Mouse (Mus musculus) neural tube, postnatal 0 days (tissue): Measurements from ENCODE around the gene Yrdc. TPM values are rescaled to one million over a fixed set of nuclear protein-coding genes. Genes with fewer than 3 reads are reported as not detected.

Experiments used
- polyA plus RNA-seq: library from polyadenylated mRNA; unstranded; fragments of >200 nt; fragmentation: Nextera tagmentation; extraction: Ambion mirVana; gene quantifications from 2 replicates; pipeline ENCODE4 v1.2.1, GENCODE M21; 2015

Yrdc gene
- polyA plus RNA-seq: 42.8 and 47.8 TPM in 2 replicates

DNA sequence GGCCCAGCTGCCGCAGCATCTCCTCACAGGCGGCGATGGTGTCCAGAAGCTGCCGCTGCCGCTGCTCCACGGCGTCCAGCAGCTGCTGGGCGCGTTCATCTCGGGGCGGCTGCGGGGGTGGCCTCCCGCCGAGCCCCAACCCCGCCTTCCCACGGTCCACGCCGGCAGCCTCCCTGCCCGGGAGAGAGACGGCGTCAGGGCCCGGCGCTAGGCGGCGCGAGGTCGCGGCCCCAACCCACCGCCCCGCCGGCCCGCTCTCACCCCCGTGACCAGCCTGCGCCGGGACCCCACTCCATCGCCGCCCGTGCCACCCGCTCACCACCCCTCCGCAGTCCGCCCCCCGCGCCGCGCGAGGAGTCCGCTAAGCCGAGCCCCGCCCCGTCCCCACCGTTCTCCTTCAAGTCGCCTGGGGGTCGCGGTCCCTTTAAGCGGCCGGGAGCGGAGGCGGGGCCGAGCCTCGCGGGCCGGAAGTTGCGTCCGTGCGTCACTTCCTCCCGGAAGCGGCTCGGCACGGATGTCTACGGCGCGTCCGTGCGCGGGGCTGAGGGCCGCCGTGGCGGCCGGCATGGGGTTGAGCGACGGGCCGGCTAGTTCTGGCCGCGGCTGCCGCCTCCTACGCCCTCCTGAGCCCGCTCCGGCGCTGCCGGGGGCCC is at the start of gene Yrdc:
Gene Yrdc (plus strand): TSS at position 419 of the 653 bp plus-strand sequence.

DNA sequence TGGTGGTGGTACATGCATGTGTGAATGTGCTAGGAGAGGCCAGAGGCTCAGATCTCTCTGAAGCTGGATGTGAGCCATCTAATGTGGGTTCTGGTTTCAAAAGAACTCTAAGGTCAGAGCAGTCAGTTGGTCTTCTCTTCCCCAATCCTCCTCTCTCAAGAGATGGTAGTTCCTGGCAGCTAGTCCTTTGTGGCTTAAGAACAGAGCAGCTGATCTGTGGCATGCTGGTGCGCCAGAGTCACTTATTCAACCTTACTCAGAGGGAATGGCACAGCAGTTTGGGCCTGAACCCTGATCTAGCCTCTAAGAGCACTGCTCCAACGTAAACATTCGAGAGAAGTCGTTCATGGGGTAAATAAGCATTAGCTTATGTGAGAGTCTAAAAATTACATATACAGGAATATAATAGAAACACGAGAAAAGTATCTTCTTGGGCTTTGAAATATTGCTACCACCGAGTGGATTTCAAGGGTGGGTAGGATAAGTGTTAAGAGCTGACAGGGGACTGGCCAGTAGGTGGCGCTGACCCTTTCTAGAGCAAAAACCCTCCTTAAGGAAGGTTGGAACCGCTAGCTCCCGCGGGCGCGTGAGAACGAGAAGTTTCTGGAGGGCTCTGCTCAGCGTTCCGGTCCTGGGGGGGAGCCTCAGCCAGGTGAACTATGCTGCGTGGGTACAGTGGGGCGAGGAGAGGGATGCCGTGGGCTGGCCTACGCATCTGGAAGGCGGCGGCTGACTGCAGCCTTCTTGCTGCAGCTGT is 48.7 kb upstream of the Yrdc start, which contains the start of gene Mtf1:
Gene Mtf1 (plus strand): TSS at position 553 of the 757 bp plus-strand sequence.

DNA sequence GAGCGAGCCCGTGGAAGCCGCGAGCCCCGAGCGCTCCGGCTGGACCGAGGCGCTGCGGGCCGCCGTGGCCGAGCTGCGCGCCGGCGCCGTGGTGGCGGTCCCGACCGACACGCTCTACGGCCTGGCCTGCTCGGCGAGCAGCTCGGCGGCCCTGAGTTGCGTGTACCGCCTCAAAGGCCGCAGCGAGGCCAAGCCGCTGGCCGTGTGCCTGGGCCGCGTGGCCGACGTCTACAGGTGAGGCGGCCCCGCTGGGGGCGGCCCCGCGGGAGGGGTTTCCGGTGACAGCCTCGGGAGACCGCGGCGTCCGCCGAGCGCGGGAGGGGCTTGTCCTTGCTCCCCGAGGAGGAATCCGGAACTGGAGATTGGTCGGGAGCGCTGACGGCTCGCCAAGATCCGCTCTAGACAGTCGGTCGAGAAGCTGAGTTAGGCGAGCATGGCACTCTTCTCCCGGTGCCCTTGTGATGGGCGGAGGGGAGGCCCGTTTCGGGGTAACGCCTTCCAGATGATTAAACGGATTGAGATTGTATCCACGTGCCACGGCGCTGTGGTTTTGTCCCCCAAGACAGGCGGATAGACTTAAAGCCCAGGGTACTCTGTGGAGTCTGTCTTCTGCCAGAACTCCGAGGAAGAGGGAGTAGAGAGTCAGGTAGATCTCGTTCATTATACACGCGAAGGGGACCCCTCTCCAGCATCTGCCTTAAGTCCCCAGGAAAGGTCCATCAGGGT is 617 bp downstream of the Yrdc start, which contains the start of gene 1110065P20Rik:
Gene 1110065P20Rik (minus strand): TSS at position 264 of the 726 bp plus-strand sequence.

DNA sequence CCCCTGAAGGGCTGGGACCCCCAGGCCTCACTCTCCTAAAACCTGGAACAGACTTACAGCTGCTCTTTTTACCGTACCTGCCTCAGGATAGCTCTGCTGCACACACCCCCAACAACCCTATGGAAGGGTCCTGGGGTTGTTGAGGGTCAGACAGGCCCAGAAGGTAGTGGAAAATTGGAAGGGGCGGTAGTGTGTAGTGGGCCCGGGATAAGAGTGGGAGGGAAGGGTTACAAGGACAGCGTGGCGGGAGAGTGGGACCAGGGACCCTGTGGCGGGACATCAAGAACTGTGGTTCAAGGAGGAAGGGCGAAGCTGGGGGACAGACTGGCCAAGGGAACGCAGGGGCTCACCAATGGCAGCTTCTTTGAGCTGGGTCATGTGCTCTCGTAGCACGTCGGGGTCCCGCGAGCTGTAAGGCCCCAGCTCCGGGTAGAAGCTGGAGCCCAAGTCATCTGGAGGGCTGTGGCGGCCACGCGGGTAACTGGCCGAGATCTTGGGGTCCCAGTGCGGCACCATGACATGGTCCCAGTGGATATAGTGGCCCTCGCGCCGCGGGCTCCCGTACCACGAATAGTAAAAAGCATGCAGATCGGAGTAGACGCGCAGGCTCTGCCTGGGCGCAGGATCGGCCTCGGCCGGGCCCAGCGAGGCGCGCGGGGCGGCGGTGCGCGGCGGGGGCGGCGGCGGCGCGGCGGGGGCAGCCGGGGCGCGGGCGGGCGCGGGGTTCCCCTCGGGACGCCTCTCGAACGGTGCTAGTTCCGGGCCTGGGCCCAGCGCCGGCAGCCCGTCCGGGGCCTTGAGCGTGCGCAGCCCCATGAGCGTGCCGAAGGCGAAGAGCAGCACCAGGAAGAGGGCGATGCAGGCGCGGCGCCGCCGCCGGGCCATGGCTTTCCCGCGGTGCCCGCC is 11.1 kb downstream of the Yrdc start, which contains the start of gene Maneal:
Gene Maneal (minus strand): TSS at position 889 of the 906 bp plus-strand sequence.

DNA sequence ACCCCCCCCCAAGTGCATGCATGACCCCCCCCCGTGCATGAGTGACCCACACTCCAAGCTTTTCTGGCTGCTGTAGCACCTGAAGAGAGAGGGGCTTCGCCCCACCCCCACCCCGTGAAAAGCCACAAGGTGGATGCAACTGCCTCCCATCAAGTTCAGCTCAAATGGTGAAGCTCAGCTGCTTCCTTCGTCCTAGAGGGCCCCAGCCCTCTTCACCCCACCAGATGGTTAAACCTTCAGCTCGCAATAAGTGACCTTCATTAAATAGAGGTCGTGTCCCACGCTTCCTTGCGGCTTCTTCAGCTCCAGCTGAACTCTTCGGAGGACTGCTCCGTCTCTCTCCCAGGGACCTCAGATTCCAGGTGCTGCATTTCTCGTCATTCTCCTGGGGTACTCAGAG is 30.1 kb downstream of the Yrdc start, which contains the start of gene Epha10:
Gene Epha10 (plus strand): TSS at position 301 of the 400 bp plus-strand sequence.

Other genes with a start within 250 kb of the Yrdc start
- gene 3100002H09Rik, start 239.9 kb upstream of the Yrdc start, polyA plus RNA-seq: not detected in 2 replicates
- gene Pou3f1, start 193.9 kb upstream of the Yrdc start, polyA plus RNA-seq: 6.4 and 7.9 TPM in 2 replicates
- 37.8 and 40.0 TPM in 2 replicates for gene Utp11, start 157.1 kb upstream of the Yrdc start, polyA plus RNA-seq
- gene Fhl3, start 150.0 kb upstream of the Yrdc start, polyA plus RNA-seq: 2.6 and 2.8 TPM in 2 replicates
- gene Sf3a3, start 135.9 kb upstream of the Yrdc start, polyA plus RNA-seq: 70.4 and 74.0 TPM in 2 replicates
- gene Inpp5b, start 108.8 kb upstream of the Yrdc start, polyA plus RNA-seq: 13.2 and 19.0 TPM in 2 replicates
- 12.1 and 12.8 TPM in 2 replicates for gene Mtf1, start 48.6 kb upstream of the Yrdc start, polyA plus RNA-seq
- 169 and 185 TPM in 2 replicates for gene 1110065P20Rik, start 517 bp downstream of the Yrdc start, polyA plus RNA-seq
- 12.5 and 13.1 TPM in 2 replicates for gene Maneal, start 11.5 kb downstream of the Yrdc start, polyA plus RNA-seq
- gene Epha10, start 30.2 kb downstream of the Yrdc start, polyA plus RNA-seq: 12.1 and 14.5 TPM in 2 replicates
- 9.3 and 12.8 TPM in 2 replicates for gene 9930104L06Rik, start 86.4 kb downstream of the Yrdc start, polyA plus RNA-seq
- 10.7 and 14.8 TPM in 2 replicates for gene Cdca8, start 88.6 kb downstream of the Yrdc start, polyA plus RNA-seq
- 1.1 and 1.5 TPM in 2 replicates for gene Rspo1, start 135.8 kb downstream of the Yrdc start, polyA plus RNA-seq
- 74.0 and 75.1 TPM in 2 replicates for gene Gnl2, start 165.9 kb downstream of the Yrdc start, polyA plus RNA-seq
- 1.1 and 1.2 TPM in 2 replicates for gene Dnali1, start 215.0 kb downstream of the Yrdc start, polyA plus RNA-seq
- 16.2 and 17.7 TPM in 2 replicates for gene Snip1, start 216.0 kb downstream of the Yrdc start, polyA plus RNA-seq
- gene Meaf6, start 234.5 kb downstream of the Yrdc start, polyA plus RNA-seq: 115 and 117 TPM in 2 replicates